Mouse (Mus musculus) left cerebral cortex, adult 11 months (tissue): ENCODE measurements at regions not wholly inside any gene's neighbourhood (a gene's known extent, or its start where the extent isn't known, plus 50 kb on each side); places are given as distances from the start of the nearest gene placed in this dataset.

ENCODE experiments used
- DNase-seq: peaks from one replicate; pipeline ENCODE4 v3.0.0; 2022; ENCODE audit warnings: low spot score

- no peak for DNase-seq
Measured at GRCm38 (mm10) chr7:58151713-58152112, 504.3 kb upstream of the Atp10a start.

GRCm38 (mm10) chr7:58184913-58185312, 471.1 kb upstream of the Atp10a start:
- peak; percentile 19 for DNase-seq

DNA sequence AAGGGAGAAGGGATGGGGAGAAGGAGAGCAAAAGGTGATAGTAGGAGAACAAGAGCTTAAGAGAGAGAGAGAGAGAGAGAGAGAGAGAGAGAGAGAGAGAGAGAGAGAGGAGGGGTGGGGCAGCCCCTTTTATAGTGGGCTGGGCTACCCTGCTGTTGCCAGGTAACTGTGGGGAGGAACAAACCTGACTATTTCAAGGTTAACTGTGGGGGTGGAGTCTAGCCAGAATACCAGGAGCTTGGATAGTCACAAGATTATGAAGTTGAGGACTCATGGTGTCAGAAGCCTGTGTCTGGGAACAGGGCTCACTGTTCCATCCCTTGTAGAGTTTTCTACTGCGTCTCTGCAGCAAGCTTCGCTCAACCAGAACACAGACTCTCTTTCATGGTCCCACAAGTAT, 438.2 kb upstream of the Atp10a start:
- no peak for DNase-seq

GRCm38 (mm10) chr7:58224727-58225126, 431.2 kb upstream of the Atp10a start:
- no peak for DNase-seq

- peak; percentile 11 for DNase-seq
Measured at GRCm38 (mm10) chr7:58225713-58226112, 430.3 kb upstream of the Atp10a start.

DNA sequence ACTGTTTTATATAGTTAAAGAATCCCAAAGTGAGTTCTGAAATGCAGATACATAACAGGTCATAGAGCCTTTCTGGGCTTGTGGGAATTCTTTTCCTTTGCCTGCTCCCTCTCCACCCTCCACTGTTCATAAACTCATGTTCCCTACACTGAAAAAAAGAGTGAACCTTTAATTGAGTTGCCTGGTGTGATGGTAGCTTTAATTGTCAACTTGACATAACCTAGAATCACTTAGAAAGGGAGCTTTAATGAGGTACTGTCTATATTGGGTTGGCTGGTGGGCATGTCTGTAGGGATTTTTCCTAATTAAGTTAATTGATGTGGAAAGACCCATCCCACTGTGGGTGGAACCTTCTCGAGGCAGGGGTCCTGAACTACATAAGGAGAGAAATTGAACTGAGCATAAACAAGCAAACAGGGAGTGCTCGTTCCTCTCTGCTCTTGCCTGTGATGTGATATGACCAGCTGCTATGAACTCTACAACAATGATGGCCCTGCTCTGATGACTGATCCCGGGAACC, 425.7 kb upstream of the Atp10a start:
- no peak for DNase-seq

- DNase-seq, result peak; percentile 7
Measured at GRCm38 (mm10) chr7:58230943-58231342, 425.0 kb upstream of the Atp10a start.

GRCm38 (mm10) chr7:58247261-58247660, 408.7 kb upstream of the Atp10a start:
- DNase-seq, result peak; percentile 47
